Mouse (Mus musculus) induced T-regulatory cell, adult 2 months (primary cell): ENCODE measurements around the gene Igsf21.

Experiments used
- DNase-seq: peaks from one replicate; pipeline ENCODE4 v3.0.0-alpha.2; 2012; ENCODE audit warnings: low read depth

Igsf21 gene

DNA sequence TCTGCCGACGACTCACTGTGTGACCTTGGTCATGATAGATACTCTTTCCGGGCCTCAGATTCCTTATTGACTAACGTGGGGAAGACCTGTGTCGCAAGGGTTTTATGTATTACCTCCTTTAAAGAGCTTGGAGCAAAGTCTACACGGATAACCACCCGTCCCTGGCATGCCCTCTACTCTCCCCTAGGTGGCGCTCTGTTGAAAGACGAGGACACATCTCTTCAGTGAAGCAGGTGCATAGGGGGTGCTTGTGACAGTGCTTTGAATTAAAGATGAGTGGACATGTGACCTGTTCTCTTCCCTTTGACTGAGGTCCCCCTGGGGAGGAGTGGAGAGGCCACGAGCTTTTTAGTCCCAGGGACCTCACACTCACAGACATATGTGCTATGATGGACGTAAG lies 194.0 kb downstream of the Igsf21 start:
- DNase-seq: no peak

GRCm38 (mm10) chr4:140047807-140048362 lies 198.7 kb downstream of the Igsf21 start:
- no peak for DNase-seq

DNA sequence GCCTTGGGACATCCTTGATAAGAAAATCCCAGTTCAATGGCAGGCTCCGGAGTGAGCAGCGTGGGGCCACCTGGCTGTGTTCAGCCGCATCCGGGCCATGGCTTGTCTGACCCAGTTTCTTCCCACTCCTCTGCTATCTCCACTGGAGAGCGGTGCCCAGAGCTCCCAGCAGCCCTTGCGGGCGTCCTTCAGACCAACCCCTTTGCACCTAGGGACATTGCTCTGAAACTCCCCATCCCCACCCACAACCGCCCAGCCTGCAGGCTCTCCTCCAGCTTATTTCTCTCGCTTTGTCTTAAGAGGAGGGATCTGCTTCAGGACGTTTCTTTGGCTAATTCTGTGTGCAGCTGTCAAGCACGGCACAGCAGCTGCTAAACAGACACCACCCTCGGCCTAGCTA lies 202.6 kb downstream of the Igsf21 start:
- DNase-seq: no peak

DNA sequence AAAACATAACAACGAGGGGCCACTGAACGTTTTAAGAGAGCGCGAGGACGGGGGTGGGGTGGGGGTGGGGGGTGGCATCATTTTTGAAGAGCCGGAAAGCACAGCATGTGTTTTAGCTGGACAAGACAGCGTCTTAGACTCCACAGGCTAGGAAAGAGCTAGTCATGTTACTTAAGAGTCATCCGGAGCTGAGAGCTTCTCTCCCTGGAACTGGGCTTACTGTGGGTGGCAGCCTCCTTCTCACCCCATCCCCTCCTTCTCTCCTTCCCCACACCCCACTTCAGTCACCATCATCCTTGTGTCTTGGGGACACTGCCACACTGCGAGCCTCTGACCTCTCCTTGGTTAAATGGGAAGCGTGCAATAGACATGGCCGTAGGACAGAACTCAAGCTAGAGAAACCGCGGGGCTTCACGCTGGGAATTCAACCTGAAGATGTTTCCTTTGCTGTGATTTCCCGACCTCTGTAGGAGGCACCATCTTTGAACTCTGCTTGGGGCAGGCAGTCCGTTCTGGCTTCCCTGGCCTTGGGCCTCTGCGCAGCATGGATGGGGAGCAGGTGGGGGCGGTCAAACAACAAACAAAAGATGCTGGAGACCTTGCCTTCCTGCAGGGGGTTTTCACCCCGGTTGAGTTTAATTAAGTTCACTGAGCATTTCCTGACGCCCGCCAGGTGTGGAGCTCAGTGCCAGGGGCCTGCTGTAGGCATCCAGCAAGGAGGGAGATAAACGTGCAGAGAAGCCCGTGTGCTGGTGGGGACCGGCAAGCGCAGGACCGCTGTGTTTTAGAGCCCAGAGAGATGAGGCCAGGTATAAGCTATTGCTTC lies 207.8 kb downstream of the Igsf21 start:
- DNase-seq: no peak

DNA sequence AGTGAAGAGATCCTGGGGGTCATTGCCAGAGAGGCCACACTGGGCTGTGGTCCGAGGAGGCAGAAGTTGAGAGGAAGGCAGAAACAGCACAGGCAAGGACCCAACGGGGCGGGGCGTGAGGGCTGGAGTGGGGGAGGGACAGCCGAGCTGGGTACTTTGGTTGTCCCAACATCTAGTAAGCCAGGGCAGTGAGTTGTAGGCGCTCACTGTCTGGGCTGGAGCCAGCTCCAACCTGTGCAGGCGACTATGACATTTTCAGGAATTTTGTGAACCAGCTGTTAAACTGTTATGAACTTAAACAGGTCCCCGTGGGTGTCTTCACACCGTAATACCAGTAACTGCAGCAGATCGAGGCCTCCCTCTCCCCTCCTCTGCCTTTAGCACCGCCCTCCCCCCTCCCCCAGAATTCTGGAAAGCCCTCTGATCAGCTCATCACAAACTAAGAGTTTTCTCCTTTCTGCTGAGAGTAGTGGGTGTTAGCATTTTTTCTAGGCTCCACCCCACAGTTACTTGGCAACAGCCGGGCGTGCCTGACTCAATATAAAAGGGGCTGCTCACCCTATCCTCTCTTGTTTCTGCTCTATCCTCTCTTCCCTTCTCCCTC lies 208.7 kb downstream of the Igsf21 start:
- DNase-seq: no peak

DNA sequence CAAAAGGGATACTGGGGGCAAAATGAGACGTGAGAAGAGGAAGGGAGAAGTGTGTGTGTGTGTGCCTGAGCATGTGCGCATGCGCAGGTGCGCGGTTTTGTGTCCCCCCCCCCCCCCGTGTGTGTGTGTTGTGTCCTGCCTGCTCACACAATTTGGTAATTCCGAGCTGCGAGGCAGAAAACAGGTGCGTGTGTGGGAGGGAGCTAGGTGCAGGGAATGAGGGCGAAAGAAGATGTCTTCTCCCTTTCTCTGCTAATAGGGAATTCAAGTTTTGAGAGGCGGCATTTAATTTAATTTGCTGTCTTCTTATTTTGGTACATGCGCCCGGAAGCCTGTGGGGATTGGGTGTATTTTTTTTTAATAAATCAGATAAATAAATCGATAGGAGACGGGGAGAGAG lies 211.4 kb downstream of the Igsf21 start:
- DNase-seq: no peak

DNA sequence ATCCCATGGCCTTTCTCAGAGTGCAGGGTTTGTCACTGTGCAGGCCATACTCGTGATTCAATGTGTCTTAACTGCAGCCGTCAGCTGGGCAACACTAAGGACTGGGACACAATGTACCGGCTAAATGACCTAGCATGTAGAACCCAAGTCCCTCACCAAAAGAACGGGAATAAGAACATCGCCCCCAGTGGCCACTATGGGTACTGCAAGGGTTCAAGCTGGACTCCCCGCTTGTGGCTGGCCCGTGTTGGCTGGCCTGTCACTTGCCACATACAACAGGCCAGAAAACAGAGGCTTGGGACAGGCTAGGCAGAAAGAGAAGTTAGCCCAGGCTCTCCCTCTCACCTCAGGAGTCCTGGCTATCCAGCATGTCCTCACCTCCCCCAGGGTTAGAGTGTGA lies 213.2 kb downstream of the Igsf21 start:
- DNase-seq: peak; percentile 35

DNA sequence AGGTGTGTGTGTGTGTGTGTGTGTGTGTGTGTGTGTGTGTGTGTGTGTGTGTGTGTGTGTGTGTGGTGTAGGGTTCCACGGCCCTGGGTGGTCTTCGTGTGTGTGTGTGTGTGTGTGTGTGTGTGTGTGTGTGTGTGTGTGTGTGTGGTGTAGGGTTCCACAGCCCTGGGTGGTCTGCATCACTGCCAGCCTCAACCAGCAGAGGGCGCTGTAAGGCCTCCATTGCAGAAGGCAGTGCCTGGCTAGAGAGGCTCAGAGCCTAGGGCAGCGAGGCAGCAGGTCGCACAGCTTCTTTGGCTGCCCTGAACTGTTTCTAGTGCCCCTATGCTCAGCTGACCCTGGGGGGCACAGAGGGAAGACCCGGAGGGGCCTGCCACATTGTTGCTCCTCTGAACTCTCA lies 216.2 kb downstream of the Igsf21 start:
- no peak for DNase-seq

DNA sequence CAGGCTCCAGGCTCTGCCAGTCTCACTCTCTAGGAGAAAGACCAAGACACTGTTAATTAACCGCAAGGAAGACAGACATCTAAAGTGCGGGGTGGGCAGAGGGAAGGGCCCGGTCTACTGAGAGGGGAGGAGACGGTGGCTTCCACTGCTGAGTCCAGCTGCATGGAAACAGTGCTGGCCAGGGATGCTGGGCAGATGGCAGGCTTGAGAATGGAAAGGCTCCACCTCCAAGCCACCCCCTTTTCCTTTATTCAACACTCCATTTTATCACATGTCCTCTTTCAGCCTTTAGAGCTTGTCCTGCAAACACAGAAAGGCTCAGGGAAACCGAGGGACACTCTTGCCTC lies 216.6 kb downstream of the Igsf21 start:
- no peak for DNase-seq

GRCm38 (mm10) chr4:140029324-140030039 lies 217.1 kb downstream of the Igsf21 start:
- DNase-seq: no peak

DNA sequence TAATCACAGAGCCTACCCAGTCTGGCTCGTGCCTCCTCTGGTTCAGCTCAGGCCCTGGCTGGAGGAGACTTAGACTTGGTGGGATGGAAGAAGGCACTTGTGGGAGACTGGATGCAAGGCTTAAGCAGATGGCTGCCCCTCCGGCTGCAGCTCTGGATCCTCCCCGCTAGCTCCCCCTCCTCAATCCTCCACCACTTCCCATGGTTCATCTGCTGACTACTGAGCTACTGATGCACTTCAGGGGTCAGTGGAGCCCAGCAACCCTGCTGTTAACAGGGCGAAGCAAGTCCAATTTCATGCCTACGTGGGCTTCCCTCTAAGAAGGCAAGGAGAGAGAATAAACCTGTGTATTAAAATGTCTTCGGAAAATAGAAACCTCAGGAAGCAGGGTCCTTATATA lies 222.8 kb downstream of the Igsf21 start:
- no peak for DNase-seq

DNA sequence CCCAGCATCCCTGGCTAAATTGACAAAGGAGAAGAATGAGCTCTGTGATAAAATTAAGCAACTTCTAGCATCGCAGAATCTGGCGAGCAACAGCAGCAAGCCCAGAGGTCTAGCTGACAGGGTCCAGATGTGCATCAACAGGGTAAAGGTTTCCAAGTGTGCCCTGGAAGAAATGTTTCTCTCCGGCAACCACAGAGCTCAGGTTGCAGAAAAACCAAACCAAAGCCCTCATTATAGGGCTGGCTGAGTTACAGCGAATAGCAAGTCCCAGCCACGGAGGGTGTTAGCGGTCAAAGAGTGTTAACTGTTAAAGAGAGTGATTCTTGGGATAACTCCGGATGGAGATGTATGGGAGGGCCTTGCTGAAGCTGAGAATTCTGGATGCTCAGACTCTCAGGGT lies 230.7 kb downstream of the Igsf21 start:
- no peak for DNase-seq

DNA sequence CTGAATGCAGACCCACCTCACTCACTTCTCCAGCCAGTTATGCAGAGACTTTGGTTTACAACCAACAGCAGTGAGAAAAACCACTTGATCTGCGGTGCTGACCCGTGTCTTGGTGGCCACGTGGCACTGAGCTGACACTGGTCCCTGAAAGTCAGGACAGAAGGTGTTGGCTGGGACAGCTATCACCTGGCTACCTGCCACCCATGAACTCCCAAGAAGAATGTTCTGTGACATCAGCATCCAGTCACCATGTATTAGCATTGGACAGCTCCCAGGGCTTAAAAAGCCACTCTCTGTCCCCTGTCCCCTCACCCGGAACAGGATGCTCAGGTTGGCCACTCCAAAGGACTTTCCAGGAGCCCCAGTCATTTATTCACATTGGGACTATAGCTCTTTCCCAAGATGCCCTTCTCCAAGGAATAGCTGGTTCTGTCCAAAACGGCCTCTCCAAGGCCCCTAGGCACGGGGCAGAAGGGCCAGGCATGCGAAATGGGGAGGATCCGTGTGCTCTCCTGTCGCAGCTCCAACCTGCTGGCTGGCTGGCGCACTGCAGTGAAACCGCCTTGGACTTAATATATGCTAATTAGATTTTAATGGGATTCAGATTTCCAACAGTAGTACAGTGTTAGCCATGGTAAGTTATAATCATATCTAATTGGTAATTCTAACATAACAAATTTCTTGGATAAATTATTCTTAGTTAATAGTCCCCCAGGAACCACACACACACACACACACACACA lies 235.7 kb downstream of the Igsf21 start:
- DNase-seq: no peak

- DNase-seq: no peak
These were observed 241.7 kb downstream of the Igsf21 start for GRCm38 (mm10) chr4:140004932-140005331.

DNA sequence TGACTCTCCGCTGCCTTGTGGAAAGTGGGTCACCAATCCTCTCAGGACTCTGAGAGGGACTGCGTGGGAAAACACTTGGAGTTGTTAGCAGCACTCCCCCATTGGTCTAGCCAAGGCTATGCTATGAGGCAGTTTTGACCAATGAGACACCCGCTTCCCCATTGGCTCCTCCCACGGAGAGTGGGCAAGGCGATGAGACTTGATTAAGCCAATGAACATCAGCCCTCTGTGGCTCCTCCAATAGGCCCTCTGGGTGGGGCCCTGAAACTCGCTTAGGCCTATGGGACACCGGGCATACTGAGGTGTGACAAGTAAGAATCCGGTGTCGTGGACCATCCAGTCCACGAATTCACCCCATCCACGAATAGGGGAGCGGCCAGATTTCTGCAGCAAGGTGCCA lies 242.4 kb downstream of the Igsf21 start:
- DNase-seq: no peak

- no peak for DNase-seq
These were observed 244.5 kb downstream of the Igsf21 start for GRCm38 (mm10) chr4:140002069-140002468.

DNA sequence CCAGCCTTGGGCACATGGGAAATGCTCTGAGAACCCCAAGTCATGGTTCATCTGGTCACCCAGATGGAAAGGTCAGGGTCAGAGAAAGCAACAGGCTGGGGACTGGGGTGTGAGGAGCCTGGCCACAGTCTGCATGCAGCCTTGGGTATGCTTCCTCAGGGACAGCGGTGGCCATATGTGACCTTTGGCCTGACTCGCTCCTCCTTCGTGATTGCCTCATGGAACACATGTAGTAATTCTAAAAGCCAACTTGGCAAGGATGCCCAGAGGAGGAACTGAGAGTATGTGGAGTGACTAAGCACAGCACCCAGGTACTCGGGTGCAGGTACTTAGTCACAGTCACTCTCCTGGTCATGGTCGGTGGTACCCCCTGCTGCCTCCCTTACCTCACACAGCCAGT lies 245.7 kb downstream of the Igsf21 start:
- DNase-seq: no peak

DNA sequence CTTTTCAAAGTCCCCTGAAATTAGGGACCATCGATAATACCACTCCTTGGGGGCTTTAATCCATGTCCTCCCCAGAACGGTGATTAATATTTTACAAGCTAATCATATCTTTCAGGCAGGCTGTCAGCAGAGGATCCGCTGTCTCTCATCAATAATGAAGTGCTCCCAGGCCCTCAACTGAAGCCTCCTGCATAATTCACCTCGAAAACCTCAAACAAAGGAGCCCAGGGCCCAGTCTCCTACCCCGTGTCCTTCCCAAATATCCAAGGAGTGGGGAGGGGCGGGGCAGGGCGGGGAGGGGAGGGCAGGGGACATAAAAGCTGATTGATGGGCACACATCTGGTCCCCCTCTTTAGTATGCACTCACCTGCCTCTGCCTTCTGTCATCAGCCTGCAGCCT lies 247.6 kb downstream of the Igsf21 start:
- DNase-seq: no peak

GRCm38 (mm10) chr4:139995659-139996058 lies 250.9 kb downstream of the Igsf21 start:
- no peak for DNase-seq

GRCm38 (mm10) chr4:139993111-139993755 lies 253.4 kb downstream of the Igsf21 start:
- DNase-seq: no peak

- no peak for DNase-seq
These were observed 259.7 kb downstream of the Igsf21 start for GRCm38 (mm10) chr4:139986913-139987312.

GRCm38 (mm10) chr4:139978716-139979115 lies 267.9 kb downstream of the Igsf21 start:
- DNase-seq: no peak
